Mouse (Mus musculus) olfactory bulb, adult 2 months (tissue): ENCODE results near the gene Cfap126.

Source experiments
- CTCF ChIP-seq: fragments of 200-500 bp; IDR thresholded peaks from 2 replicates; pipeline ENCODE4 v1.5.1; 2012; ENCODE audit warnings: low read depth, mild to moderate bottlenecking, low read length, moderate library complexity; ENCODE audit not compliant: insufficient read depth
- POLR2A ChIP-seq: fragments of 200-500 bp; IDR thresholded peaks from 2 replicates; pipeline ENCODE4 v1.6.1; 2012; ENCODE audit warnings: mild to moderate bottlenecking, low read depth, low read length, moderate library complexity; ENCODE audit not compliant: insufficient read depth

DNA sequence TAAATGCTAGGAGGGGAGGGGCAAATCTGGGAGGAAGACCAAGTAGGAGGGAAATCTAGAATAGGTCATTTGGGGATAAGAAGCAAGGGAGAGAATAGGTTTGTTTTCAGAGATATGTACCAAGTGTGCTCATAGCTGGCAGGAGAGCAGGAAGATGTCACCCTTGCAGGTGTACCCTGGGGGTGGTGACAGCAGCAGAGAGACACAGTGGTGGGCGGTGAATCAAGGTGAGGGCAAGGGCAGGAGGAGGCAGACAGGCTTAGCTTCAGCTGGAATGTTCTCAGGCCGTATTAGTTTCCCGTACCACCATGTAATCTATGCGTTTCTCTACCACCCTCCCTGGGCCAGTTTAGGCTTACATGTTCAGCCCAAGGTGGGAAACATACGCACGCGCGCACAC lies 59.1 kb downstream of the Cfap126 start:
- TF ChIP-seq POLR2A (no peak), CTCF (no peak)
